Mouse (Mus musculus) testis, adult 2 months (tissue): ENCODE data around the gene Slc4a1.

ENCODE experiments used
- CTCF ChIP-seq: fragments of 200-500 bp; IDR thresholded peaks from 2 replicates; pipeline ENCODE4 v1.5.1; 2012; ENCODE audit warnings: low read depth, mild to moderate bottlenecking, inconsistent platforms, low read length, moderate library complexity; ENCODE audit not compliant: control insufficient read depth, insufficient read depth, insufficient replicate concordance
- POLR2A ChIP-seq: fragments of 200-500 bp; IDR thresholded peaks from 2 replicates; pipeline ENCODE4 v1.6.1; 2012; ENCODE audit warnings: low read depth, mild to moderate bottlenecking, inconsistent platforms, low read length, moderate library complexity; ENCODE audit not compliant: control insufficient read depth

DNA sequence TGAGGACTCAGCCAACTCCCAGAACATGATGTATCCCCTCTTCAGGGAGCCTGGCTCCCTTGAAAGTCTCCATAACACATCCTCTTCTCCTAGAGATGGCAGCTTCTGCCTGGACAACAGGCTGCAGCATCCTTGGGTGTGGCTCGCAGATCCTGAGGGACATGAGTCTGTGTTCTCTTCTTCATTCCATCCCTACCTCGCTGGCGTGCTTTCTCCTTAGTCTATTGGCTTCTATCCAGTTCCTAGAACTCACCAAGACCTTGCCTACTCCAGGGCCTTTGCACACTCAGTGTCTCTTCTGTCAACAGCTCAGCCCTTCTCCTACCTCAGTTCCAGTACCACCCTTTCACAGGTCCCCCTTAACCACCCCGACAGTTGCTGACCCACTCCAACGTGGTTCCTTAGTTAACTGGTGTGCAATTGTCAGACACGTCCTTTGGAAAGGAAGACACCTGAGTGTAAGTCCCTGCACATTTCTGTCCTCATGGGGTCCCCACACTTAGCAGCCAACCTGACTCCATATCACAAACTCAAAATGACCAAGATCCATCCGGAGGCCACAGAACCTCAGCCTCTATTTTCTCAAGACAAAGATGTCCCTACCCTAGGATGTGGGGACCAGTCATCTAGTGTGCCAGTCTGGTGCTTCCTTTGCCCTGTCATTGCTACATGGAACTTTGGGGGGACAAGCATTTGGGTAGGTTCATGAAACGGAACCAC, 4.1 kb downstream of the Slc4a1 start:
- no peak for TF ChIP-seq POLR2A
- no peak for TF ChIP-seq CTCF
